In the genomic region with DNA sequence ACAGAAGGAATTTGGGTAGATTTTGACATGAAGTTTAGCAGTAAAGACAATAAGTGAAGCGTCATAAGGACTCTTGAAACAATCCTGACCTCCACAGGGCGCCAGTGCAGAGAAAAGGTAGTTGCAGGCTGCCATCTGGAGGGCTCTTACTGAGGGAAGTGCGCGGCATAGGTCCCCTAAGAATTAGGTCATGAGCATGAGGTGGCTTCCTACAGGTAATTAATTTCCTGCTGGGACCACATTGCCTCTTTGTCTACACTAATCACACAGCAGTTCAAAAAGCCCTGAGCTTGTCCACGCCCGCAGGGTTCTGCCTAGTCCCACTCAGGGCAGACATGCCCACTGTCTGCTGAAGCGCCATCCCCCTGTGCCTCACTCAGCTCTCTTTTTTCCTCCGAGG, we compare ENCODE assay signal across 9 mouse cellular contexts. TPM values are rescaled to one million over a fixed set of nuclear protein-coding genes. Genes with fewer than 3 reads are reported as not detected.
DNase-seq lines count a peak whose midpoint lies in the region; ATAC-seq lines count a peak whose summit lies in the region.
"Had no signal": no experiment of that assay in that cellular context is flagged by ENCODE, and none has a peak within 500 bp of the region (broad histone marks: within the 10 kb centered on the region; RNA-seq: fewer than 3 reads in every experiment).

No protein-coding gene starts in this region.

- no peaks in the 10 kb centered on the region for H3K27me3 ChIP-seq in forebrain, embryonic 16.5 days (replicated peaks; ENCODE audit: control insufficient read depth, insufficient read depth, low read length)
- no peaks in the 10 kb centered on the region for H3K27me3 ChIP-seq in midbrain, embryonic 16.5 days (ENCODE audit: control insufficient read depth, insufficient read depth, low read depth, low read length)
- H3K27me3 ChIP-seq: liver, embryonic 15.5 days had no signal

- no peak overlapping the region for H3K9ac ChIP-seq in forebrain, embryonic 16.5 days (replicated peaks; ENCODE audit: low read depth, low read length)
- no peak overlapping the region for H3K9ac ChIP-seq in midbrain, embryonic 16.5 days (ENCODE audit: low read depth, low read length)
- H3K9ac ChIP-seq: liver, embryonic 15.5 days had no signal

- H3K36me3 ChIP-seq in forebrain, embryonic 16.5 days (ENCODE audit: control insufficient read depth, insufficient read depth): no peaks in the 10 kb centered on the region
- no peaks in the 10 kb centered on the region for H3K36me3 ChIP-seq in midbrain, embryonic 16.5 days (ENCODE audit: control insufficient read depth, insufficient read depth, low read length)
- H3K36me3 ChIP-seq: liver, embryonic 15.5 days had no signal

- no peak overlapping the region for H3K4me3 ChIP-seq in forebrain, embryonic 16.5 days (replicated peaks; ENCODE audit: low read length)
- no peak overlapping the region for H3K4me3 ChIP-seq in midbrain, embryonic 16.5 days (ENCODE audit: low read depth, low read length)
- H3K4me3 ChIP-seq: liver, embryonic 15.5 days had no signal

- no peak overlapping the region for H3K4me2 ChIP-seq in forebrain, embryonic 16.5 days (ENCODE audit: low read length)
- no peak overlapping the region for H3K4me2 ChIP-seq in midbrain, embryonic 16.5 days (ENCODE audit: low read length)
- H3K4me2 ChIP-seq: liver, embryonic 15.5 days had no signal

- WGBS in forebrain, embryonic 16.5 days: 11% methylated on average over 8 of the region's 8 CpGs
- 18% methylated on average over 8 of the region's 8 CpGs for WGBS in midbrain, embryonic 16.5 days

- no peak overlapping the region for H3K27ac ChIP-seq in forebrain, embryonic 16.5 days (ENCODE audit: low read length)
- H3K27ac ChIP-seq in midbrain, embryonic 16.5 days (ENCODE audit: low read length): peak overlapping the region; percentile 69; the same call in 1 of the 2 replicates
- H3K27ac ChIP-seq: liver, embryonic 15.5 days had no signal

- peak; percentile 22 for ATAC-seq in frontal cortex, adult (ENCODE audit: low TSS enrichment)
- peak; percentile 49 for ATAC-seq in forebrain, embryonic 16.5 days
- ATAC-seq in midbrain, embryonic 16.5 days: peak; percentile 61

- no peak for DNase-seq in frontal cortex, postnatal 14 days (ENCODE audit: low spot score in 2 of 2)
- peak; percentile 93 for DNase-seq in cerebellum, adult 11-12 months
- DNase-seq in urinary bladder, postnatal 25 days (ENCODE audit: low spot score): no peak
- no peak for DNase-seq in kidney, adult 11 months
- no peak for DNase-seq in heart, postnatal 4 days

- H3K9me3 ChIP-seq in forebrain, embryonic 16.5 days (ENCODE audit: control insufficient read depth, low read length): no peaks in the 10 kb centered on the region
- H3K9me3 ChIP-seq in midbrain, embryonic 16.5 days (replicated peaks; ENCODE audit: control insufficient read depth, low read length, poor library complexity, severe bottlenecking): no peaks in the 10 kb centered on the region
- H3K9me3 ChIP-seq: liver, embryonic 15.5 days had no signal

- H3K4me1 ChIP-seq in forebrain, embryonic 16.5 days (replicated peaks; ENCODE audit: control insufficient read depth, insufficient read depth, low read length): peaks cover 22% of the 10 kb centered on the region
- peaks cover 27% of the 10 kb centered on the region for H3K4me1 ChIP-seq in midbrain, embryonic 16.5 days (ENCODE audit: control insufficient read depth, insufficient read depth, low read length)
- H3K4me1 ChIP-seq: liver, embryonic 15.5 days had no signal

RNA-seq across cellular contexts. Expression of gene Hbp1, which starts 53.3 kb away (rescaled TPM):
- 83.3 and 96.3 TPM in 2 replicates for polyA plus RNA-seq in forebrain, embryonic 16.5 days (2015; fragmentation: Nextera tagmentation; extraction: Ambion mirVana)
- polyA plus RNA-seq in midbrain, embryonic 16.5 days (2015; fragmentation: Nextera tagmentation; extraction: Ambion mirVana): 39.8 and 43.2 TPM in 2 replicates
- 10 to 100 TPM; 65.5 to 66.2 TPM for total RNA-seq in heart, postnatal 4 days (2021)
